Mouse (Mus musculus) kidney, adult 2 months (tissue): ENCODE measurements at regions not wholly inside any gene's neighbourhood (a gene's known extent, or its start where the extent isn't known, plus 50 kb on each side); places are given as distances from the start of the nearest gene placed in this dataset.

Source experiments
- CTCF ChIP-seq: fragments of 200-500 bp; conservative IDR thresholded peaks from 2 replicates; pipeline ENCODE4 v1.5.1; 2011; ENCODE audit warnings: low read depth, mild to moderate bottlenecking, control low read depth, low read length, moderate library complexity, mixed read lengths; ENCODE audit not compliant: insufficient read depth, insufficient read length
- POLR2A ChIP-seq: fragments of 200-500 bp; IDR thresholded peaks from one replicate; pipeline ENCODE4 v1.6.1; 2011; ENCODE audit warnings: low read depth, low read length, control low read depth

GRCm38 (mm10) chr17:9939576-9939975 is 270.1 kb upstream of the Pabpc6 start:
- TF ChIP-seq POLR2A (no peak), CTCF (no peak)
